Mouse (Mus musculus) ovary, postnatal 14 days (tissue): ENCODE data around the gene Lbp.

Experiments used
- DNase-seq: peaks from one replicate; pipeline ENCODE4 v3.0.0; 2022; ENCODE audit warnings: low spot score

Lbp gene

GRCm38 (mm10) chr2:158313089-158313488 lies 6.8 kb downstream of the Lbp start:
- no peak for DNase-seq

GRCm38 (mm10) chr2:158316371-158316770 lies 10.1 kb downstream of the Lbp start:
- no peak for DNase-seq

GRCm38 (mm10) chr2:158317026-158317425 lies 10.7 kb downstream of the Lbp start:
- peak; percentile 51 for DNase-seq

- no peak for DNase-seq
These were observed 15.3 kb downstream of the Lbp start for GRCm38 (mm10) chr2:158321596-158321995.

- no peak for DNase-seq
These were observed 16.6 kb downstream of the Lbp start for GRCm38 (mm10) chr2:158322845-158323244.

GRCm38 (mm10) chr2:158324531-158325190 lies 18.4 kb downstream of the Lbp start:
- DNase-seq, result no peak

- no peak for DNase-seq
These were observed 19.3 kb downstream of the Lbp start for GRCm38 (mm10) chr2:158325609-158326008.

GRCm38 (mm10) chr2:158334356-158334755 lies 28.1 kb downstream of the Lbp start:
- DNase-seq, result no peak

GRCm38 (mm10) chr2:158337698-158338097 lies 31.4 kb downstream of the Lbp start:
- DNase-seq, result no peak

- peak; percentile 49 for DNase-seq
These were observed 33.8 kb downstream of the Lbp start for GRCm38 (mm10) chr2:158339948-158340564.

- no peak for DNase-seq
These were observed 35.0 kb downstream of the Lbp start for GRCm38 (mm10) chr2:158341324-158341723.

GRCm38 (mm10) chr2:158343495-158343894 lies 37.2 kb downstream of the Lbp start:
- DNase-seq, result no peak

- DNase-seq, result no peak
These were observed 40.2 kb downstream of the Lbp start for GRCm38 (mm10) chr2:158346467-158346866.

GRCm38 (mm10) chr2:158347868-158348267 lies 41.6 kb downstream of the Lbp start:
- DNase-seq, result peak; percentile 68

GRCm38 (mm10) chr2:158352801-158353520 lies 46.7 kb downstream of the Lbp start:
- DNase-seq, result no peak

- no peak for DNase-seq
These were observed 48.2 kb downstream of the Lbp start for GRCm38 (mm10) chr2:158354348-158355114.

- DNase-seq, result no peak
These were observed 48.9 kb downstream of the Lbp start for GRCm38 (mm10) chr2:158355238-158355637.

GRCm38 (mm10) chr2:158356121-158356520 lies 49.8 kb downstream of the Lbp start:
- no peak for DNase-seq

GRCm38 (mm10) chr2:158359757-158360620 lies 53.7 kb downstream of the Lbp start:
- DNase-seq, result no peak

GRCm38 (mm10) chr2:158360873-158361677 lies 54.8 kb downstream of the Lbp start:
- peak; percentile 72 for DNase-seq
